Mouse (Mus musculus): Measurements from ENCODE around the gene Parp16.
A peak's percentile ranks its signal among the peaks of the same experiment; 100 is the strongest.
"Not testable (repeated sequence)": the region's sequence is repeated elsewhere in the genome, so short reads cannot be mapped to it uniquely, and the experiment has no call there.

Gene Parp16

GRCm38 (mm10) chr9:65208293-65209179 is 13.4 kb downstream of the Parp16 start:
- no peak for DNase-seq (ENCODE audit: low spot score)

- no peak for DNase-seq (ENCODE audit: low spot score)
These were observed 16.4 kb downstream of the Parp16 start for GRCm38 (mm10) chr9:65211598-65211997.

GRCm38 (mm10) chr9:65214425-65214777 is 19.2 kb downstream of the Parp16 start:
- peak; percentile 45 for DNase-seq (ENCODE audit: low spot score)

- DNase-seq (ENCODE audit: low spot score) = peak; percentile 82
These were observed 19.8 kb downstream of the Parp16 start for GRCm38 (mm10) chr9:65214778-65215493.

- peak; percentile 33 for DNase-seq (ENCODE audit: low spot score)
These were observed 20.5 kb downstream of the Parp16 start for GRCm38 (mm10) chr9:65215494-65216126.

GRCm38 (mm10) chr9:65216972-65217371 is 21.8 kb downstream of the Parp16 start:
- DNase-seq (ENCODE audit: low spot score) = no peak

- DNase-seq (ENCODE audit: low spot score) = no peak
These were observed 22.5 kb downstream of the Parp16 start for GRCm38 (mm10) chr9:65217661-65218060.

GRCm38 (mm10) chr9:65218916-65219315 is 23.8 kb downstream of the Parp16 start:
- no peak for DNase-seq (ENCODE audit: low spot score)

GRCm38 (mm10) chr9:65220398-65220797 is 25.2 kb downstream of the Parp16 start:
- DNase-seq (ENCODE audit: low spot score) = not testable (repeated sequence)

- DNase-seq (ENCODE audit: low spot score) = no peak
These were observed 28.8 kb downstream of the Parp16 start for GRCm38 (mm10) chr9:65223927-65224326.

GRCm38 (mm10) chr9:65225795-65226194 is 30.6 kb downstream of the Parp16 start:
- DNase-seq (ENCODE audit: low spot score) = peak; percentile 28

- DNase-seq (ENCODE audit: low spot score) = no peak
These were observed 35.1 kb downstream of the Parp16 start for GRCm38 (mm10) chr9:65230250-65230649.

- DNase-seq (ENCODE audit: low spot score) = no peak
These were observed 36.1 kb downstream of the Parp16 start for GRCm38 (mm10) chr9:65231284-65231683.

GRCm38 (mm10) chr9:65233243-65233985 is 38.3 kb downstream of the Parp16 start:
- no peak for DNase-seq (ENCODE audit: low spot score)

- DNase-seq (ENCODE audit: low spot score) = no peak
These were observed 39.6 kb downstream of the Parp16 start for GRCm38 (mm10) chr9:65234734-65235133.

- no peak for DNase-seq (ENCODE audit: low spot score)
These were observed 40.4 kb downstream of the Parp16 start for GRCm38 (mm10) chr9:65235601-65236000.

- no peak for DNase-seq (ENCODE audit: low spot score)
These were observed 42.5 kb downstream of the Parp16 start for GRCm38 (mm10) chr9:65237616-65238015.

- DNase-seq (ENCODE audit: low spot score) = no peak
These were observed 43.1 kb downstream of the Parp16 start for GRCm38 (mm10) chr9:65238191-65238760.

GRCm38 (mm10) chr9:65239176-65239575 is 44.0 kb downstream of the Parp16 start:
- DNase-seq (ENCODE audit: low spot score) = no peak

GRCm38 (mm10) chr9:65239731-65240130 is 44.6 kb downstream of the Parp16 start:
- no peak for DNase-seq (ENCODE audit: low spot score)

- no peak for DNase-seq (ENCODE audit: low spot score)
These were observed 45.4 kb downstream of the Parp16 start for GRCm38 (mm10) chr9:65240587-65240986.

GRCm38 (mm10) chr9:65241973-65242372 is 46.8 kb downstream of the Parp16 start:
- no peak for DNase-seq (ENCODE audit: low spot score)
